Mouse (Mus musculus) layer of hippocampus, postnatal 36 days (tissue): ENCODE data around the gene Gm28729. TPM values are rescaled to one million over a fixed set of nuclear protein-coding genes. Genes with fewer than 3 reads are reported as not detected.
"Not testable (repeated sequence)": the region's sequence is repeated elsewhere in the genome, so short reads cannot be mapped to it uniquely, and the experiment has no call there.

Experiments
- DNase-seq, 2 experiments: peaks; one replicate each; pipeline ENCODE4 v3.0.0; 2022
- total RNA-seq, 2 experiments: library from RNA; stranded (reverse); gene quantifications; 2 replicates each; pipeline ENCODE4 v1.2.3; 2021

Gm28729 gene
- total RNA-seq, result under 1 TPM; 0.17 to 0.43 TPM

DNA sequence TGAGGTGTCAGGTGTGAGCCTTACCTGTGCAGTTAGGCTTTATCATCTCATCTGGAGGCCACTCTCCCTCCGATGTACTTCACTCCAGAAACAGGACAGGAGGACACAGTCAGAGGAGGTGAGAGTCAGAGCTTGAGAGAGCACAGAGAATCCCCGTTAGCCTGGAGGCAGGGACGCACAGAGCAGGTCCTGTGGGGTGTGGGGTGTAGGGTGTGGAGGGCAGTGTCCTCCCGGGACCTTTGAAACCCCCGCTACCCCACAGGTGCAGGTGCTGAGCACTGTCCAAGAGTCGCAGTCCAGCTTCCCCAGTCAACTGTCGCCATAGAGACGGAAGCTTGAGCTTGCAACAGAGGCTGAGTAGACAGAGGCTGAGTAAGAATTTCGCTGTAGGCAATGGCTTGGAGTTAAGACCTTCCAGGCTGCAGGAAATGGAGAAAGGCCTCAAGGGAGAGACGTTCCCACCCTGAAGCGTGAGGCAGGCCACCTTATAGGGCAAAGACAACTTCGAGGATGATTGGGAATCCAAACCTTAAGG, at the start of gene Gm28729:
Gene Gm28729, minus strand, starts transcription at position 293 of the 535 bp plus-strand sequence.
- DNase-seq, result no peak

DNA sequence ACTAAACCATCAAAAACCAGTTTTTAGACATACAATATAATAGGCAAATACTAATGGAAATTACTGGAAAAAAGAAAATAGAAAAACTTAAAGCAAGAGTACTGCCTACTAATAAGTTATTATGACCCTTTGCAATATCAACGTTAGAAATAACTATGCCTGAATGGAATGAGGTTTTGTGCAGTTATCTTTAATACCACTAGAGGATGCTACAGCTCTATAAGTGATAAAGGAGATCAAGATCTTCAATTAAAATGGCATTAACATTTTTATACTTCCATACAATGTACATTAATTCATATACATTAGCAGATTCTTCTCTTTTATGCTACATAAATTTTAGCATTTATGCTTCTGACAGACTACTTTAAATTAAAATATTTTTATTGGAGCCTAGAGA, 48.2 kb upstream of the Gm28729 start:
- no peak for DNase-seq

DNA sequence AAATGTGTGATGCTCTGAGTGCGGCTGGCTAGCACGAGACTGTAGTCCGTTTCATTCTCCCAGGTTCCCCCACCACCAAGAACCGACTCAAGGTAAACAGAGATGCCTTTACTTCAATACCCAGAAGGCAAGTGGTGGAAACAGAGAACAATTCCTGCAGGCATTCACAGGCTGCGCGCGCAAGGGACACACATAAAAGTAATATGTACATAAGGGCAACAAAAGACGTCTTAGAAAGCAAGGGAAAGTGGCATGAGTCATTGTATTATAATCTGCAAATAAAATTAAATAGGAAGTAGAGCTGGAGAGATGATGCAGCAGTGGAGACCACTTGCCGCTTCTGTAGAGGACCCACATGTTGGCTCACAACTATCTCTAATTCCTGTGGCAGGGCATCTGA, 47.7 kb upstream of the Gm28729 start:
- no peak for DNase-seq

DNA sequence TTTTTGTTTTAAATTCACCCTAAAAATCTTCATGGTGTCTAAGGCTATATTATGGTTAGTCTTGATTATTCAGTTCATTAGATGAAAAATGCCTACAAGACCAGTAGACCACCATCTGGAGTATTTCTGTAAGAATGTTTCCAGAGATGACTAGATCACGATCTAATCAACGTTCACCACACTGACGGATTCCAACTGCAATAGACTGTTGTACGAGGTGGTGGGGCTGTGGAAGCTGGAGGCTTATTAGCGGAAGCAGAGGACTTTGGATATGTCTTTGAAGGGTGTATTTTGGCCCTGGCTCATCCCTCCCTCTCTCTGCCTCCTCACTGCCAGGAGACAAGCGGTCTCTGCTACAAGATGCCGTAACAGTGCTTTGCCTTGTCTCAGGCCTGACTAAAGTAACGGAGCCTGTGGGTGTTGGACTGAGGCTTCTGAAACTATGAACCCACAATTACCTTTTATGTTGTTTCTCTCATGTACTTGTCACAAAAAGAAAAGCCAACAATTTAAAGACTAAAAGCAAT, 41.5 kb upstream of the Gm28729 start:
- DNase-seq, result no peak

DNA sequence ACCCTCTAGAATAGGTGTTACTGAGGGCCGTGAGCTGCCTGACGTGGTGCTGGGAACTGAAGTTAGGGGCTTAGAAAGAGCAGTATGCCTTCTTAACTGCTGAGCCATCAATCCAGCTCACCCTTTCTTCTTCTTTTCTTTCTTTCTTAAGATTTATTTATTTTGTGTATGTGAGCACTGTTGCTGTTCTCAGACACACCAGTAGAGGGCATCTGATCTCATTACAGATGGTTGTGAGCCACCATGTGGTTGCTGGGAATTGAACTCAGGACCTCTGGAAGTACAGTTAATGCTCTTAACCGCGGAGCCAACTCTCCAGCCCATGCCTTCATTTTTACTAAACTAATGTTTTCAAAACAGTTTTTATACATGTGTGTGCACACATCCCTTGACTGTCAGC, 38.4 kb upstream of the Gm28729 start:
- no peak for DNase-seq

DNA sequence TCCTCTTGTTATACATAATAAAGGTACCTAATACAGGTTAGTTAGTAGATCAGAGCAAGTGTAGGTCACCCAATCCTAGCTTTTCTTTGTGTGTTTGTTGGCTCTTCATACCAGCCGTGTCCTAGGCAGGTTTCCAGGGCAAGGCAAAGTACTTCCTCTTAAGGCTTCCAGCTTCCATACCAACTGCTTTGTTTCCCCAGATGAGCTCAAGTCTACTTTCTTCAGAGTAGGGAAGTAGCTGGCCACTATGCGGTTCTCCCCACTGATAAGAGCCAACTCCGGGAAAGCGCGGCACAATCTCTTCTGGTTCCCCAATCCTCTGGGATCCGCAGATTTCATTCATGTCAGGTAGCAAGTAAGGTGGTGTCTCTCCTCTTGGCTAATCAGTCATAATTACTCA, 34.1 kb upstream of the Gm28729 start:
- no peak for DNase-seq

DNA sequence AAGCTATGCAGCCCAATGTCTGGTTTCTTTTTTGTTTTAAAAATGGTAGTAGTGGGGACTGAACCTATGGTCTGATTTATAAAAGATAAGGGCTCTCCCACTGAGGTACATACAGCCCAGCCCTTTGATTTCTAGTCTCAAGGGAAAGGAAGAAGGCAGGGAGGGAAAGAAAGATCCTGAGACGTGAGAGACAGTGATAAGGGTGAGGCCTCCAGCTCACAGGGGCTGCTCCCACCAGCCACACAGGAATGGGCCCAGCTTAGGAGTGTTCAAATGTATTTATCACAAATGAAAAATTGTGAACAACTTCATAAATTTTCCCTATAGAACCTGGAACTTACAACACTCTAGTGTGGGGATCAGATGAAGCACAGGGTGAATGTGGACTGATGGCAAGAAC, 33.5 kb upstream of the Gm28729 start:
- DNase-seq, result no peak

DNA sequence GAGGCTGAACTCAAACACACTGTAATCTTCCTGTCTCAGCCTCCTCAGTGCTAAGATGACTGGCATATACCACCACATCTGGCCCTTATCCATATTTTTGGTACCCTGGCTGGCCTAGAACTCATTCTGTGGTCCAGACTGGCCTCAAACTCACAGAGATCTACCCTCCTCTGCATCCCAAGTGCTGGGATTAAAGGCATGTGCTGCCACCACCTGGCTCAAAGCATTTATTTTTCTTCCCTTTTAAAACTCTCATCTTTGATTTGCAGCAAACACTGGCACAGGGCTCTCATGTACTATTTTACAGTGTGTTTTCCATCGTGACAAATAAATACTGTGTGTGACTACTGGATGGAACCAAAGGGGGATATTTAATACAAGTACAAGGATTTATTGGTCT, 29.0 kb upstream of the Gm28729 start:
- DNase-seq, result no peak

DNA sequence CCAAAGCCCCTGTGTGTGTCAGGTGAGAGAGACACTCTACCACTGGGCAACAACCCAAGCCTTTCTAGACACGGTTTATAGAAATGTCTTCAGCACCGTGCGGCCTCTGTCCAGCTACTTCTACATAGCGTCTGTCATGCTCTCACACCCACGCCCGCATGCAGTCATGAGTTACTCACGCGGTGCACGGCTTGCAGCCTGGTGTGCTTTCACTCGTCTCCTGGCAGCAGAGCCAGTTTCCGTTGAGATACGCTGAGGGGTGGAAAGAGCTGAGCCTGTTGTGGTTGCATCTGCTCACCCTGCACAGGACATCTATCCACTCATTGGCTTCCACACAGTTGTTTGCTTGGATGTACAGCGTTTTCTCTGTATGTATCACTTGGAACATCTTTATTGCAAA, 20.3 kb upstream of the Gm28729 start:
- DNase-seq, result no peak

DNA sequence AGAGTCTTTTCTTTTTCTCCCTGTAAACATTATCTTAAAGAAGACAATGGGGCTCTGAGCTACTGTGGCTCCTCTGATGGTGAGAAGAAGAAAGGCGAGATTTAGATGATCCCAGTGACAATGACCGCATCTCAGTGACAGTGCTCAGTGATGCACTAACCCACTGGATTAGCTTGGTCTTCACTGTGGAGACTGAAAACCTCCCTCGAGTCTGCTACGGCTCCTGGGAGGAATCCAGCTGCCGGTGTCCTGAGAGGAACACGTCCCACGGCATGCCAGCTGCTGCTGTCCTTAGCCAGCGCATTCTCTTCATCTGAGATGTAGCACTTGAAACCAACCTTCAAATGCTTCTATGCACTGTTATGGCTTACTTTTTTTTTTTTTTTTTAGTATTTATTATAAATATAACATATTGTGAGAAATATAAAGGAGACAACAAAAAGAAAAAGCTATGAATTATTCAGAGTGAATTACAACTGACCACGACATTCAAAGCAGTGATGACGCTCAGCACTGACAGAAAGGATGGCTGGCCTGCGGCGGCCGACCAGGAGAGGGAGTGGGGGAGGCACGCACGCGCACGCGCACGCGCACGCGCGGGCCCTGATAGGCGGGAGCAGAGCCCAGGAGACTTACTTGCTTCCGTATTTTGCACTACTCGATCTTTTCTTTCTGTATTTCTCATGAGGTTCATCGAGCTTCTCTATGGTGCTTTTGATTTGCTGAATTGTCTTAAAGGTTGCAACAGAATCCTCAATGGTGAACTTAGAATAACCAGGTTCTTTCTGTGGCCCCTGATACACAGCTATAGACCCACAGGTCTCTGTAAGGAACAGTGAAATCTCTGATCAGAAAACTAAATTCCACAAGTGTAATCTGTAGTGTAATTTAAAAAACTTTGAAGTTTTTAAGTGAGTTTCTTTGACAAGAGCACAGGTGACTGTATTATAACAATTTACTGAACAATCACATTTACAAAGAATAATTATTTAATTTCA, 18.9 kb upstream of the Gm28729 start:
- peak; percentile 46 to 57 for DNase-seq

DNA sequence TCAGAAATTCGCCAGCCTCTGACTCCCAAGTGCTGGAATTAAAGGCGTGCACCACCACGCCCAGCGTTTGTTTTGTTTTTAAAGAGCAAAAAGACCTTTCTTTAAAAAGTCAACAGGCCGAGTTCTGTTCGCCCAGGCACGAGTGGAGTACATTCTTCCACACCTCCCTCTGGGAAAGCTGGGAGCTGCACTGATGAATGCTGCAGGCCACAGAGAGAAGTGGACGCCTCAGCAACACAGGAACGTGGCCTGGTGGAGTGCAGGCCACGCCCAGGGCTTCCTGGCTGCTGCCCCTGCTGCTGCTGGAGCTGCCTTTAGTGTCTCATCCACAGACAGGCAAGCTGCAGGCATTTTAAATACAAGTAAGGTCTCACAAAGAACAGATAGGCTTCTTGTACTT, 13.9 kb upstream of the Gm28729 start:
- no peak for DNase-seq

DNA sequence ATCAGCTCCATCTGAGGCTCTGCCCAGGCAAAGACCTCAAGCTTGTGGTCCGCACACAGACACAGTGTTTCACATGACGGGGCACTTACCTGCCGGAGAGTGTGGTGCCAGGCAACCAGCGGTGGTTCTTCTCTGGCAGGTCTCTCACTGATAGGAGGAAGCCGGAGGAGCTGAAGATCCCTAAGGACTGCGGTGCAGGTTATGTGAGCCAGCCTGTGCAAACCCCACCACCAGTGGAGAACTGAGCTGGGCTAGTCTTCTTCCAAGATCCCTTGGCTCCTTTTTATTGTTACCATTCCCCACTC, 12.5 kb upstream of the Gm28729 start:
- DNase-seq, result no peak

DNA sequence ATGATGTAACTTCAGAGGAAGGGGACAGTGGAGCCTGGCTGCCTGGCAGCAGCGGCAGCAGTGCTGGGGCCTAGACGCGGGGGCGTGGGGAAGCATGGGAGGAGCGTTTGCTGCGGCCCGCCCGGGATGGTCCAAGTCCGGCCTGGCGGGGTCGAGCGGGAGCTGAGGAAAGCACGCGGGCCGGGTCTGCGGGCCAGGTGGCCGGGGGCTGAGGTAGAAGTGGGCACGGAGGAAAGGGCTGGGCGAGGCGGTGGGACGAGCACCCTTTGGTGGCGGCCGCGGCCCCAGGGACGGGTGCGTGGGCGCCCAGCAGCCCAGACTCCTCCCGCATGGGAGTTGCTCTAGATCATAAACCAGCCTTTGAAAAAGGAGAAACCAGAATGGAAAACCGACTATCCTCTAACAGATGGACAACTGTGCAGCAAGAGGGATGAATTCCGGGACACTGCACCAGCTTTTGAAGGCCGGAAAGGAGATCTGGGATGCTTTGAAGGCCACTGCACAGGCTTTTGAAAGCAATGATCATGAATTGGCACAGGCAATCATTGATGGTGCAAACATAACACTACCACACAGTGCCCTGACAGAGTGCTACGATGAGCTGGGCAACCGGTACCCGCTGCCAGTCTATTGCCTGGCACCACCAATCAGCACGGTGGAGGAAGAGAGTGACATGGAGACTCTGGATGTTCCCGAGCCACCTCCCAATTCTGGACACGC, 12.0 kb upstream of the Gm28729 start:
- peak in 1 of 2 experiments; percentile 10 for DNase-seq

DNA sequence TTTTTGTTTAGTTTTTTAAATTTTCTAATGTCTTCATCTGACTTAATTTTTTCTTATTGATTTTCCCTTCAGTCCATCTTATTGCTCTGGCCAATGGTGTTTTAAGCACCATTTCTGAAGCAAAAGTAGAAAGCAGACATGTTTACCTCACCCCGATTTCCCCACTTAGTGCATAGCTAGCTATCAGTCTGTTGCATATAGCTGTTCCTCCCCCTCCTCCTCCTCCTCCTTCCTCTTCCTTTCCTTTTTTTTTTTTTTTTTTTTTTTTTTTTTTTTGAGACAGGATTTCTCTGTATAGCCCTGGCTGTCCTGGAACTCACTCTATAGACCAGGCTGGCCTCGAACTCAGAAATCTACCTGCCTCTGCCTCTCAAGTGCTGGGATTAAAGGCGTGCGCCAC, 11.0 kb upstream of the Gm28729 start:
- not testable (repeated sequence) for DNase-seq

DNA sequence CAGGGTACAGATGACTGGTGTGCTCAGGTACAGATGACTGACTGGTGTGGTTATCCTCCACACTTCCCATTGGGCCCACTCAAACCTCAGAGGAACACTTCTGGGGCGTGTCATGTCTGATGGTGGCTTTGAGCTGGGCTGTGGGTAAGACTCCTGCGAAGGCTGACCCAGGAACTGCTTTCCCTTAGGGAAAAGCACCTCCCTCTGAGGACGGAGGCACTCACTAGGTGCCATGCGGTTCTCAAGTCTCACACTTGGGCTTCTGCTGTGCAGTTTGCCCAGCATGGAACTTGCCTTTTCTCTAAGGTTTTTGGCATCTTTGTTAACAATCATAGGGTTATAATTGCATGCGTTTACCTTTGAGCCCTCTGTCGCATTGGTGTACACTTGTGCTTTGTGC, 10.4 kb upstream of the Gm28729 start:
- no peak for DNase-seq

DNA sequence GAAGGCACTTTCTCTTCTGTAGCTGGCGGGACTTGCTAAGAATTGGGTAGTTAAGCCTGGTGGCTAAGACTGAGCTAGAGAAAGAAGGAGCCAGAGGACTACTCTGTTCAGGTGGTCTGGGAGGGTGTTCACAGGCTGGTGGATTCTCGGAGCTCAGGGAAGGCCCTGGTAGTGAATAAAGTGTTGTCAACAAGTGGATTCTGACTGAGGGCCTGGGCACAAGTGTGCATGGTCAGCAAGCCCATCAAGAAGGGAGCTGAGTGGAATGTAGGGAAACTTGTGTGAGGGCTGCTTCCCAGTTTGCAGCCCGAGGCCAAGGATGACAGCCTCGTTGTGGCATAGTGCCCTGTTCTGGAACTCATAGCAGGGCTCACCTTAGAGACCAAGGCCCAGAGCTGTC, 9.2 kb upstream of the Gm28729 start:
- DNase-seq, result no peak

DNA sequence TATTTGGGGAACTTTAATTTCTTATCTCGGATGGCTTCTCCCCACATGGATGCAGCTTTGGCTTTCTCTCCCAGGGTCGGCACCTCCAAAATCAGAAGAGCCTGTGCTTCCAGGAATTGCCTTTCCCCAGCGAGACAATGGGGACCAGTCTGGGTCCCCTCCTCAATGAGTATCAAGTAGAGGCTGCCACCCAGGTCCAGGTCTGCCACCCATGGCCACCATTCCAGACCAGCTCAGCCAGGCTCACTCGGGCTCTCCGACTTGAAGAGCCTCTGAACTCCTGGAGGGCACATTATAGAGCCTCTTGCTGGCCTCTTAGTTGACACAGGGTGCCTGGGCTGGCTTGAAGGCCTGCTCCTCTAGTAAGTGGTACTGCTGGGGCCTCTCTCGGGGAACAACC, 8.4 kb upstream of the Gm28729 start:
- no peak for DNase-seq

DNA sequence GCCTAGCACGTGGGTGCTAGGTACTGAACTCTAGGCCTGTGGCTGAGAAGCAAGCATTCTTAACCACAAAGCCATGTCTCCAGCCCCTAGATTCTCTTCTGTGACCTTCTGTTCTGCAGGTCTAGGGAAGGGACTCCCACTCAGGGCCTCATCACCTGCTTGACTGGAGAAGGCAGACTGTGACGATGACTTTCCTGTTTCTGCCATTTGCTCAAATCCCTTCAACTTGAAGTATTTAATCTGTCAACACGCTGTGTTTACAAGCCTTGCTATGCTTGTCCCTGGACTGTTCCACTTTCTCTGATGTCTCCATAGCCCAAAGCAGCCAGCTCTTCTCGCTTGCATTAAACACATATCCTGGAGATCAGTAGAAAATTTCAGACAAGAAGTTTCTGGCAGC, 7.5 kb upstream of the Gm28729 start:
- no peak for DNase-seq

DNA sequence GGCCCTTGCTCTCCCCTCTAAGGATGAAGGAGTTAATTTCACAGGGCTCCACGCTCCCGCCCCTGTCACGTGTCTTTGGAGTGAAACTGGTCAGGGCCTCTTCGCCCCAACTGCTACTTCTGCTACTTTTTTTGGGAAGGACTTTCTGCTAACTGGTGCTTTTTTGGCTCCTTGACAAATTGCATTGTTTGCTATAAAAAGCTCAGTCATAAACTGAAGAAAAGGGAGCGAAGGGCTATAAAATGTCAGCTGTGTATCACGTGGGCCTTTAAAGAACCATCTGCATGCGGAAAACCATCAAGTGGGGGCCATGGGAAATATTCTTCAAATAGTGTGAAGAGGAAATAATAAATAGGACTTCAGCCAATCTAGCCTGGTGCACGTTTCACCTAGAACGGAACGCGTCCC, 5.6 kb upstream of the Gm28729 start:
- DNase-seq, result no peak

DNA sequence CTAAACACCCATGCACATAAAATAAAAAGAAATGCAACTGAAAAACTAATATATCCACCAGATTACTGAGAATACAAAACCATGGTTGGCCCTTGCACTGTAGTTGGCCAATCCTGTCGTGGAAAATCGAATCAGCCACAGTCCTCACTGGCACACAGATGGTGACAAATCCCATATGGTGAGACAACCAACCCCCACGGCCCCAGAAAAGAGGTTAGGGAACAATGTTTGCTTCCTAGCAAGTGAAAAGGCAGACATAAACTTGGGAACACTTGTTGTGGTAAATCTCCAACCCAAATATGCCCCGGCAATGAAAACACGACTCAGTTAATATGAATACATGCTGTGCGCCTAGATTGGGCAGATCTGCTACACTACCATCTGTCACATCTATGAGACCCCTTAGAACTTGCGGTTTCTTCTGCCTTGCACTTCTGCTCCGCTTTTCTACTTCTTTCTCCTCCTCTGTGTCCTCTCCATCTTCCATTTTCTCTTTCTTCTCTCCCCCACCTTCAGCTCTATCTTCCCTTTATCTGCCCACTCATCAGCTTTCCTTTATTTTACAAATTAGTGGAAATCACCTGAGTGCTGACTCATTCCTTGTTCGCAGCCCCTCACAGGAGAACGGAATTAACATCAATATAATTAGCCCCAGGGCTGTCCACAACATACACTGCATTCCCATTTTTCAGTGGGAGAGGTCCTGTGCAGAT, 5.1 kb upstream of the Gm28729 start:
- no peak for DNase-seq

DNA sequence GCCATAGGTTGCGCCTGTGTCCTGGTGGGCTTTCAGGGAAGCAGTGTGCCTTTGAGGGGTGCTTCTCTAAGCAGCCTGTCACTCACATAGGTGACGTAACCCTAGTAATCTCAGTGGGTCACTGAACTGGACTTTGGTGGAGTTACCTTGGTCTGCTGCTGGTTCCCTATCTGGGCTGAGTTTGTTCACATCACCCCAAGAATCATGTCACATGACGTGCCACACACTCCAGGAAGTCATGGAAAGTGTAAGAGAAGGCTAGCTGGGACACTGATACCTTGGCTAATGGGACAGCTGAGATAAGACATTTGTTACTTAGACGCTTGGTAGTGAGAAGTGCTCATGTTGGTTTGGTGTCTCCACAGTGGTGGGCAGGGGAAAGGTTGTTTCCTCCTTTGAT, 947 bp upstream of the Gm28729 start:
- DNase-seq, result no peak

DNA sequence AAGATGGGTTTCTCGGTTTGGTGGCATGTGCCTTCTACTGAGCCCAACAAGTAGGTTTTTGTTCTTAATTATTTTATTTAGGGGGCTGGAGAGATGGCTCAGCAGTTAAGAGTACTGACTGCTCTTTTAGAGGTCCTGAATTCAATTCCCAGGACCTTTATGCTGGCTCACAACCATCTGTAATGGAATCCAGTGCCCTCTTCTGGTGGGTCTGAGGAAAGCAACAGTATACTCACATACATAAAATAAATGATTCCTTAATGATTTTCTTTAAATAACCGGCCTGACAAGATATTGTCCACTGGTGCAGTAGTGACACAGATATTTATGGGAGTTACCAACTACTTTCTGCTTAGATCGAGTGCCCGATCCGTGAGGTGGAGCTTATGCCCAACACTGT, 1.9 kb downstream of the Gm28729 start:
- DNase-seq, result no peak

DNA sequence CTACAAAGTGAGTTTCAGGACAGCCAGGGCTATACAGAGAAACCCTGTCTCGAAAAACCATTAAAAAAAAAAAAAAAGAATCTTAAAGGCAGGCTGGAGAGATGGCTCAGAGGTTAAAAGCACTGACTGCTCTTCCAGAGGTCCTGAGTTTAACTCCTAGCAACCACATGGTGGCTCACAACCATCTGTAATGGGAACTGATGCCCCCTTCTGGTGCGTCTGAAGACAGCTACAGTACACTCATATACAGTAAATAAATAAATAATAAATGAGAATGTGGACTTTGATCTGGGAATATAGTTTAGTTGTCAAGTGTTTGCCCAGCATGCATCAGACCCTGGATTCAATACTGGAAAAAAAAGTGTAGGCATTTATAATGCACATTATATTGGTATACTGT, 3.5 kb downstream of the Gm28729 start:
- DNase-seq, result not testable (repeated sequence)
